Mouse (Mus musculus) left cerebral cortex, adult 6 months (tissue): ENCODE measurements around the gene Cebpz. TPM values are rescaled to one million over a fixed set of nuclear protein-coding genes. Genes with fewer than 3 reads are reported as not detected.

Experiments used
- long read RNA-seq, 2 experiments: library from polyadenylated mRNA; unstranded; transcript quantifications; one replicate each; pipeline ENCODE4 v2.0.0; 2019 to 2020
- polyA plus RNA-seq: library from polyadenylated mRNA; unstranded; fragments of <200 nt; fragmentation: Nextera tagmentation; gene quantifications from 2 replicates; pipeline ENCODE4 v1.2.3, GENCODE M21; 2021

Gene Cebpz
- polyA plus RNA-seq = 32.6 and 36.2 TPM in 2 replicates
- long read RNA-seq, experiment 1, full-length matches to known transcripts = 16 of 53 reads
- long read RNA-seq, experiment 1, partial matches to known transcripts = 33 of 53 reads
- long read RNA-seq, experiment 1, other reads (novel, unspliced or antisense) = 4 of 53 reads
- long read RNA-seq, experiment 2, partial matches to known transcripts = 25 of 25 reads
- long read RNA-seq, experiment 2, other reads (novel, unspliced or antisense) = 0 of 25 reads

DNA sequence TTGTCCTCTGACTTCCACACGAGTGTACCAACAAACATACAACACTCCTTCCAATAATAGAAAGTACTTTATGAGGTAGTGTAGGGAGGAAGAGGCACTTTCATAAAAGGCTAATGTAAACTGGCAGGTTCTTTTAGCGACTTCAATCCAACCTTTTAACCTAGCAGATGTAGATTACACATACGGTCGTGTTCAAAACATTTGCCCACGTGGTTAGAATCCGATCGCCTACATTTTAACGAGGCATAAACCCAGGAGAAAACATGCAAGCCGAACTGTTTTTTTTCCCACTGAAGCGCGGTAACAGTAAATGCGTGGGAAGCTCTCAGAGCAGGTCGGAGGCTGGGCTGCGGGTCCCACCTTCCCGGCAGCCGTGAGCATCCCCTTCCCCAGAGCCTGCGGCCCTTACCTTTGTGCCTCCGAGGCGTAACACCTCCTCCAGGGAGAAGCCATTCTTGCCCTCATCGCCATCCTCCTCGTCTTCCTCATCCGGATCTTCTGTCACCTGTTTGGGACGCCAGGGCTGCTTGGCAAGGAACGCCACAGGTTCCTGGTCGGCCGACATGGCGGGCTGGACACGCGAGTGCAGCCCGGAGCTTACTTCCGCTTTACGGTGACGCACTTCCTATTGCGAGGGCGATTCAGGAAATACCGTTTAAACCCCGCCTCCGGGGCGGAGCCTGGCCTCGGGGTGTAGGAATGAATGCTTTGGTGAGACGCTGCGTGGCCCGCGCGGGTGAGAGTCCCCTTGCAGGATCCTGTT is at the start of gene Cebpz, which contains the start of gene Ndufaf7:
Gene Cebpz, minus strand, starts transcription at position 601 of the 763 bp plus-strand sequence.
Gene Ndufaf7, plus strand, starts transcription at position 671 of the 763 bp plus-strand sequence.

DNA sequence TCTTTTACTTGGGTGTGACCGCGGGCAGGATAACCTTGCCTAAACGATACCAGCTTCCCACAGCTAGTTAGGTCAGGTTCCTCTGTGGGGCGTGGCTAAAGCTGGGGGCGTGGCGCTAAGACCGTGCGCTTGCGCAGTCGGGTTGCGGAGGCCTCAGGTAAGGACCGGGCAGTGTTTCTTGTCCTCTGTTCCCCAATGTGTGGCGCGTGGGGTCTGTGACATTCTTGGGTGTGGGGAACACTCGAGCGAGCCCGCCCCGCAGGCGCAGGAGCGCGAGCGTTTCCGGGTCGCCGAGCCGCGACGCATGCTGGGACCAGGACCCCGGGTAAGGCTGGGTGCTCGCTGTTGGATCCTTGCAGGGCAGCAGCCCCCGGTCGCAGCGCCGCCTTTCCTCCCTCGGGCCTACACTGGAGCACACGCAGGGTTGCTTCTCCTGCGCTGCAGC is 20.5 kb downstream of the Cebpz start, which contains the start of gene Cebpzos:
Gene Cebpzos, plus strand, starts transcription at position 132 of the 445 bp plus-strand sequence.

DNA sequence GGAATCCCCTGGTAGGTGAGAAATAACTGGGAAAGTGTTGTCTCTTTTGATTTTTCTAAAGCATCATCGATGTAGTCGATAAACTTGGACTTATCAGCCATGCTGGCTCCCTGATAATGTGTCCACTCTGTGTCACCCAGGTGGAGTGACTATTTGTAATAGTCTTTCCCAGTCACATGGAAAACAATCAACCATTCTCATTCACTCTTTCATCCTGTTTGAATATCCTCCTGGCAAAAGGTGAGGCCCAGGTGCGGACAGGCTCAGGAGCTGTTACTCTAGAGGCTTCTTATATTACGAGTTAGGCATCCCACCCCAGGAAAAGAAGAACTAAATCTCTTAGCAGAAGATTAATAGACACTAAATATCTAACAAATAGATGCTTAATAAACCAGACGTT is 30.0 kb downstream of the Cebpz start, which contains the start of gene Sult6b1:
Gene Sult6b1, minus strand, starts transcription at position 101 of the 400 bp plus-strand sequence.

DNA sequence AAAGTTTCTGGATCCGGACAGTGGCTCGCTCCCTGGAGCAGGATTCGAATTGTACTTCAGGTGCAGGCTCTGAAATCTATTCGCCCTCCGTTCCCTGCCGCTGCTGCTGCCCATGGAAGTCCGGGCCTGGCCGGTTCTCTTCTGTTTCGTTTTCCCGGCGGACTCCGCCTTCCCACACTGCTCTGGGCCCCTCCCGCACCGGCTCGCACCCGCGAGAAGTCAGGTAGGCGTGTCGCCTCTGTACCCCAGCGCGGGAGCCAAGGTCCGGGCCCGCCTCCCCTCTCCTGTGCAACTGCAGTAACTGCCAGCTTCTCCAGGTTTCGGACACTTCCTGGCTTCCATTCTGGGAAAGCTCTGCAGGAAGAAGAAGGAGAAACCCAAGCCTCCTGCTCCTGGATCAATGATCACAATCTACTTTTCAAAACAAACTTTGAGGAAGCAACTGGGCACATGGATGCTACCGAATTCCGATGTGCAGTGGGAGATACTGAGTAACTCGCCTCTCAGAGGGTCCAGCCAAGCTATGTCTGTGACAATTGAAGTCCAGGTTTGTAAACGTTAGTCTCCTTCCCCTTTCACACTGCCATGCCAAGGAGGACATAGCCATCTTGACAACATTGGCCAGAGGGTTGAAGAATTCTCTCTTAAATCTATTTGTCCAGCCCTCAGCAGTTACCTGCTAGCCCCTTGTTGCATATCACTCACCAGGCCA is 54.3 kb downstream of the Cebpz start, which contains the start of gene Eif2ak2:
Gene Eif2ak2, minus strand, starts transcription at position 173 of the 712 bp plus-strand sequence.

Other genes starting within 250 kb of the Cebpz start
- 8.0 and 10.5 TPM in 2 replicates for gene Strn, start 199.9 kb downstream of the Cebpz start, polyA plus RNA-seq
- gene Heatr5b, start 101.7 kb downstream of the Cebpz start, polyA plus RNA-seq = 7.6 and 7.9 TPM in 2 replicates
- gene Gpatch11, start 101.5 kb downstream of the Cebpz start, polyA plus RNA-seq = 46.9 and 54.1 TPM in 2 replicates
- 2.4 and 3.2 TPM in 2 replicates for gene Eif2ak2, start 54.5 kb downstream of the Cebpz start, polyA plus RNA-seq
- not detected in 2 replicates for gene Sult6b1, start 30.1 kb downstream of the Cebpz start, polyA plus RNA-seq
- 178 and 180 TPM in 2 replicates for gene Cebpzos, start 20.6 kb downstream of the Cebpz start, polyA plus RNA-seq
- gene Ndufaf7, start 70 bp upstream of the Cebpz start, polyA plus RNA-seq = 82.2 and 87.4 TPM in 2 replicates
- 2.8 and 3.3 TPM in 2 replicates for gene Prkd3, start 83.8 kb upstream of the Cebpz start, polyA plus RNA-seq
- gene Qpct, start 114.8 kb upstream of the Cebpz start, polyA plus RNA-seq = 12.4 and 16.2 TPM in 2 replicates